Comparison of ENCODE assay signal across 19 mouse cellular contexts in the genomic region with DNA sequence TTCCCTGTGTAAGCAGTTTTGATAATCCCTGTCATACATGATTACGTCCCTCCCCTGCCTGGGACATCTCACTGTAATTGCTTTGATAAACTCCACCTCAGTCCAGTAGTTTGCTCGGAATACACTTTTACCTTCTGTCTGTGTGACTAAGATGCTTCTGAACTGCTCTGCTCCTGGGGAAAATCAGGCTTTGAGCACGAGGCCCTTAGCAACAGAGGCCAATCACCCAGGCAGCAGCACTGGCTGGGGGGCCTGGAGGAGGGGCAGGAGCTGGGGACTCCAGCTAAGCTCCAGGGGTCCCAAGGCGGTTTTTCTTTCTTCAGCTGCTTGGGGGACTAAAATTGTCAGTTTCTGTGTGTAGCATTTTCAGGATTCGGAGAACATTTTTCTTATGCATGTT. TPM values are rescaled to one million over a fixed set of nuclear protein-coding genes. Genes with fewer than 3 reads are reported as not detected.
DNase-seq lines count a peak whose midpoint lies in the region; ATAC-seq and TF ChIP-seq lines count a peak whose summit lies in the region.
"Had no signal": no experiment of that assay in that cellular context is flagged by ENCODE, and none has a peak within 500 bp of the region (broad histone marks: within the 10 kb centered on the region; RNA-seq: fewer than 3 reads in every experiment).

No protein-coding gene starts in this region.

- H3K4me3 ChIP-seq in hindbrain, embryonic 12.5 days: no peak overlapping the region
- no peak overlapping the region for H3K4me3 ChIP-seq in hindbrain, embryonic 14.5 days (replicated peaks; ENCODE audit: low read length)
- no peak overlapping the region for H3K4me3 ChIP-seq in midbrain, embryonic 11.5 days (ENCODE audit: low read depth, low read length)
- no peak overlapping the region for H3K4me3 ChIP-seq in midbrain, embryonic 15.5 days
- no peak overlapping the region for H3K4me3 ChIP-seq in forebrain, embryonic 13.5 days
- H3K4me3 ChIP-seq: embryonic facial prominence, embryonic 13.5 days; heart, embryonic 10.5 days had no signal

- no peak overlapping the region for H3K9ac ChIP-seq in hindbrain, embryonic 12.5 days
- no peak overlapping the region for H3K9ac ChIP-seq in hindbrain, embryonic 14.5 days
- H3K9ac ChIP-seq in midbrain, embryonic 11.5 days (ENCODE audit: low read length): peak overlapping the region; percentile 31; the same call in 1 of the 2 replicates
- no peak overlapping the region for H3K9ac ChIP-seq in midbrain, embryonic 15.5 days
- no peak overlapping the region for H3K9ac ChIP-seq in forebrain, embryonic 13.5 days
- H3K9ac ChIP-seq: embryonic facial prominence, embryonic 13.5 days had no signal

- WGBS in hindbrain, embryonic 12.5 days: 40% methylated on average over 5 of the region's 5 CpGs
- 29% methylated on average over 5 of the region's 5 CpGs for WGBS in hindbrain, embryonic 14.5 days
- WGBS in midbrain, embryonic 11.5 days: 28% methylated on average over 5 of the region's 5 CpGs
- 16% methylated on average over 5 of the region's 5 CpGs for WGBS in midbrain, embryonic 15.5 days
- 43% methylated on average over 5 of the region's 5 CpGs for WGBS in forebrain, embryonic 13.5 days

- ATAC-seq in hindbrain, embryonic 12.5 days (ENCODE audit: low FRiP score): no peak
- no peak; the same call in 1 of the 2 replicates for ATAC-seq in hindbrain, embryonic 14.5 days (ENCODE audit: low FRiP score)
- peak; percentile 58; the same call in 1 of the 2 replicates for ATAC-seq in midbrain, embryonic 11.5 days (ENCODE audit: low FRiP score)
- no peak for ATAC-seq in midbrain, embryonic 15.5 days (replicated peaks)
- no peak for ATAC-seq in forebrain, embryonic 13.5 days
- ATAC-seq: forebrain, embryonic 14.5 days had no signal

- no peak overlapping the region for H3K4me2 ChIP-seq in hindbrain, embryonic 12.5 days (replicated peaks)
- no peak overlapping the region for H3K4me2 ChIP-seq in hindbrain, embryonic 14.5 days (replicated peaks)
- H3K4me2 ChIP-seq in midbrain, embryonic 11.5 days: no peak overlapping the region
- H3K4me2 ChIP-seq in midbrain, embryonic 15.5 days: no peak overlapping the region
- H3K4me2 ChIP-seq in forebrain, embryonic 13.5 days: no peak overlapping the region
- H3K4me2 ChIP-seq: embryonic facial prominence, embryonic 13.5 days had no signal

- H3K4me1 ChIP-seq in hindbrain, embryonic 12.5 days: peaks cover 42% of the 10 kb centered on the region
- peaks cover 34% of the 10 kb centered on the region for H3K4me1 ChIP-seq in hindbrain, embryonic 14.5 days (replicated peaks; ENCODE audit: control insufficient read depth, insufficient read depth, low read length)
- peaks cover 31% of the 10 kb centered on the region for H3K4me1 ChIP-seq in midbrain, embryonic 11.5 days (ENCODE audit: control insufficient read depth, insufficient read depth, low read length)
- peaks cover 45% of the 10 kb centered on the region for H3K4me1 ChIP-seq in midbrain, embryonic 15.5 days
- H3K4me1 ChIP-seq in forebrain, embryonic 13.5 days: peaks cover 27% of the 10 kb centered on the region

- peak overlapping the region; percentile 32 for H3K27ac ChIP-seq in hindbrain, embryonic 12.5 days
- no peak overlapping the region for H3K27ac ChIP-seq in hindbrain, embryonic 14.5 days
- no peak overlapping the region for H3K27ac ChIP-seq in midbrain, embryonic 11.5 days (ENCODE audit: low read depth, low read length)
- H3K27ac ChIP-seq in midbrain, embryonic 15.5 days: peak overlapping the region; percentile 52; the same call in 1 of the 2 replicates
- H3K27ac ChIP-seq in forebrain, embryonic 13.5 days: no peak overlapping the region
- H3K27ac ChIP-seq: embryonic facial prominence, embryonic 13.5 days; heart, embryonic 10.5 days had no signal

- TF ChIP-seq POLR2A in brain, embryonic 14.5 days (IDR thresholded peaks at IDR 0.05; ENCODE audit: borderline replicate concordance, extremely low read depth, insufficient read depth, insufficient read length, poor library complexity, severe bottlenecking): no peak

- H3K36me3 ChIP-seq in hindbrain, embryonic 12.5 days: no peaks in the 10 kb centered on the region
- H3K36me3 ChIP-seq in hindbrain, embryonic 14.5 days (replicated peaks; ENCODE audit: control insufficient read depth, insufficient read depth): no peaks in the 10 kb centered on the region
- no peaks in the 10 kb centered on the region for H3K36me3 ChIP-seq in midbrain, embryonic 11.5 days (ENCODE audit: control insufficient read depth, insufficient read depth, low read length)
- H3K36me3 ChIP-seq in midbrain, embryonic 15.5 days (replicated peaks): no peaks in the 10 kb centered on the region
- H3K36me3 ChIP-seq in forebrain, embryonic 13.5 days (ENCODE audit: poor library complexity, severe bottlenecking): no peaks in the 10 kb centered on the region
- H3K36me3 ChIP-seq: embryonic facial prominence, embryonic 13.5 days; heart, embryonic 10.5 days had no signal

- no peaks in the 10 kb centered on the region for H3K27me3 ChIP-seq in hindbrain, embryonic 12.5 days
- no peaks in the 10 kb centered on the region for H3K27me3 ChIP-seq in hindbrain, embryonic 14.5 days (ENCODE audit: control insufficient read depth, insufficient read depth, low read length)
- H3K27me3 ChIP-seq in midbrain, embryonic 11.5 days (ENCODE audit: control insufficient read depth, insufficient read depth, low read length): no peaks in the 10 kb centered on the region
- H3K27me3 ChIP-seq in midbrain, embryonic 15.5 days (replicated peaks): no peaks in the 10 kb centered on the region
- peaks cover 8% of the 10 kb centered on the region; the same call in 1 of the 2 replicates for H3K27me3 ChIP-seq in forebrain, embryonic 13.5 days

- no peak for TF ChIP-seq CTCF in brain, embryonic 14.5 days (IDR thresholded peaks at IDR 0.05; ENCODE audit: borderline replicate concordance, extremely low read depth, insufficient read depth, insufficient read length)

- H3K9me3 ChIP-seq in hindbrain, embryonic 12.5 days (replicated peaks): no peaks in the 10 kb centered on the region
- no peaks in the 10 kb centered on the region for H3K9me3 ChIP-seq in hindbrain, embryonic 14.5 days (ENCODE audit: control insufficient read depth, low read length)
- H3K9me3 ChIP-seq in midbrain, embryonic 11.5 days (ENCODE audit: control insufficient read depth, low read length): no peaks in the 10 kb centered on the region
- H3K9me3 ChIP-seq in midbrain, embryonic 15.5 days: no peaks in the 10 kb centered on the region
- no peaks in the 10 kb centered on the region for H3K9me3 ChIP-seq in forebrain, embryonic 13.5 days (replicated peaks)
- H3K9me3 ChIP-seq: embryonic facial prominence, embryonic 13.5 days; heart, embryonic 10.5 days had no signal

- DNase-seq in hindbrain, embryonic 14.5 days (ENCODE audit: low spot score): no peak
- DNase-seq in brain, embryonic 14.5 days (ENCODE audit: low read depth): peak; percentile 29
- DNase-seq in midbrain, embryonic 11.5 days (ENCODE audit: low spot score, missing footprints): peak; percentile 83
- no peak for DNase-seq in frontal cortex, postnatal 10 days (ENCODE audit: low spot score in 2 of 2)
- DNase-seq in thymus, adult 18-20 months: no peak
- DNase-seq: adrenal gland, postnatal 10 days; cerebellum, adult 11-12 months; cerebellum, adult 9-10 months; cerebellum, postnatal 25 days; gastrocnemius, postnatal 10 days; heart, adult 18-20 months; heart, postnatal 10 days; heart, postnatal 4 days had no signal

RNA-seq across cellular contexts. Expression of gene Rora, which starts 32.0 kb away (rescaled TPM):
- polyA plus RNA-seq in hindbrain, embryonic 12.5 days (2016; fragmentation: Nextera tagmentation; extraction: Ambion mirVana): 7.6 and 7.8 TPM in 2 replicates
- polyA plus RNA-seq in hindbrain, embryonic 14.5 days (2014; fragmentation: Nextera tagmentation; extraction: Ambion mirVana): 22.0 and 28.1 TPM in 2 replicates
- polyA plus RNA-seq in brain, embryonic 14.5 days (2012; rRNA removed): 5.5 and 11.7 TPM in 2 replicates
- 3.9 and 4.3 TPM in 2 replicates for polyA plus RNA-seq in midbrain, embryonic 11.5 days (2014; fragmentation: Nextera tagmentation; extraction: Ambion mirVana)
- 33.7 and 43.9 TPM in 2 replicates for polyA plus RNA-seq in midbrain, embryonic 15.5 days (2015; fragmentation: Nextera tagmentation; extraction: Ambion mirVana)
- polyA plus RNA-seq in forebrain, embryonic 13.5 days (2015; fragmentation: Nextera tagmentation; extraction: Ambion mirVana): 7.2 and 12.6 TPM in 2 replicates

Comparison
In these comparisons a context has a peak if more than half of its experiments do, and no peak if none do; other contexts are left out.
1. H3K27ac ChIP-seq: peak in hindbrain, embryonic 12.5 days (single experiment) and midbrain, embryonic 15.5 days (single experiment); none in hindbrain, embryonic 14.5 days (single experiment), midbrain, embryonic 11.5 days (single experiment) and forebrain, embryonic 13.5 days (single experiment).
2. DNase-seq: peak in brain, embryonic 14.5 days (single experiment) and midbrain, embryonic 11.5 days (single experiment); none in hindbrain, embryonic 14.5 days (single experiment), frontal cortex, postnatal 10 days (0 of 2) and thymus, adult 18-20 months (0 of 2).